Mouse (Mus musculus) myocyte (in vitro differentiated cells): ENCODE measurements around the gene Ndufa4l2.

Experiments used
- E2F4 ChIP-seq: IDR thresholded peaks from one replicate; pipeline ENCODE4 v1.6.1; 2011; ENCODE audit warnings: mild to moderate bottlenecking, control low read depth, moderate library complexity; ENCODE audit not compliant: insufficient read depth
- POLR2A ChIP-seq: IDR thresholded peaks from one replicate; pipeline ENCODE4 v1.6.1; 2011; ENCODE audit warnings: low read depth, mild to moderate bottlenecking, control low read depth, moderate library complexity; ENCODE audit not compliant: insufficient read length
- TCF12 ChIP-seq: IDR thresholded peaks from one replicate; pipeline ENCODE4 v1.6.1; 2011; ENCODE audit warnings: mild to moderate bottlenecking, control low read depth; ENCODE audit not compliant: poor library complexity, insufficient read depth, severe bottlenecking

GRCm38 (mm10) chr10:127508239-127508638 is 6.5 kb upstream of the Ndufa4l2 start:
- TF ChIP-seq POLR2A, result no peak
- no peak for TF ChIP-seq E2F4
- no peak for TF ChIP-seq TCF12
